Mouse (Mus musculus) embryo, embryonic 10 days (tissue): ENCODE data around the gene Calml4.
"Not testable (repeated sequence)": the region's sequence is repeated elsewhere in the genome, so short reads cannot be mapped to it uniquely, and the experiment has no call there.

Experiments
- DNase-seq: peaks from one replicate; pipeline ENCODE4 v3.0.0-alpha.2; 2015; ENCODE audit warnings: low spot score

Calml4 gene

DNA sequence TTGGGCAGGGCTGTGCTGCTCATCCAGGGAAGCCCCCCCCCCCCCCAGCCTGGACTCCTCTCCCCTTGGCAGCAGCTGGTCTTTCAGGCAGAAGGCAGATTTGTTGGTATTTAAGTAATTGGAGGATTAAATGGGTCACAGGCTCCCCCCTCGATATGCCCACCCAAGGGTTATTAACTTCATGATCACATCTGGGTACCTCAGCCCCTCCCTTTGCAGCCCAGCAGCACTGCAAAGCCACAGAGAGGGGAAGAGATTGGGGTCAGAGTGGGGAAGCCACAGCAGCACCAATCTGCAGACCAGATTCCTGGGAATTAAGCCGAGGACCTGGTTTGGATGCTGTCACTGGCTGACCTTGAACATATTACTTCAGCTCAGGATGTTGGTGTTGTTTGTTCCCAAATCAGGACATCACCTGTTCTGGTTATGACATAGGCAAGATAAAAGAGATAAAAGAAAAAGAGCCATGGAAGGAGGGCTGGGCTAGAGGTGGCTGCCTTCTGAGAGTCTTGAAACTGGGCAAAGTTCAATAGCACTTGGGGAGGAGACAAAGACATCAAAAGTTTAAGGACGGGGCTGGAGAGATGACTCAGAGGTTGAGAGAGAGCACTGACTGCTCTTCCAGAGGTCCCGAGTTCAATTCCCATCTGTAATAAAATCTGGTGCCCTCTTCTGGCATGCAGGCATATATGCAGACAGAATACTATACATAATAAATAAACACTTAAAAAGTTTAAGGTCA lies 22.0 kb upstream of the Calml4 start:
- DNase-seq = no peak

DNA sequence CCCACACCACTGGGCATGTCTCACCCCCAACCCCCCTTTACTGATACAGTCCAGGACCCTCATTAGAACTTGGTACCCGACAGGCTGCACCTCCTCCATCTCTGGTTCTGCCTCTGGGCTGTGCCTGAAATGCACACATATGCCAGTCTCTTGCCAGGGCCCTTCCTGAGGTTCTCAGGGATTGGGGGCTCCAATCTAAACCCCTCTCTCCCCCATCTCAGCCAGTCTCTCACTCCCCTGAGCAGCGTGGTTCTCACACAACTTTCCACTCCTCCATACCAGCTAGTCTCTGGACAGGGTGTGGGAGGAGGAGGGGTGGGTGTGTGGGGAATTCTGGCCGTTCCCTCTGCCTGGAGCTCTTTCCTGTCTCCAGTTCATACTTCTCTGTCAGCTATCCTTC lies 20.3 kb upstream of the Calml4 start:
- no peak for DNase-seq

GRCm38 (mm10) chr9:62838146-62838505 lies 19.8 kb upstream of the Calml4 start:
- DNase-seq = no peak

- peak; percentile 91 for DNase-seq
Measured at GRCm38 (mm10) chr9:62838506-62839171, 19.2 kb upstream of the Calml4 start, which contains the start of gene Cln6. Gene Cln6 (plus strand): TSS chr9:62838785.

DNA sequence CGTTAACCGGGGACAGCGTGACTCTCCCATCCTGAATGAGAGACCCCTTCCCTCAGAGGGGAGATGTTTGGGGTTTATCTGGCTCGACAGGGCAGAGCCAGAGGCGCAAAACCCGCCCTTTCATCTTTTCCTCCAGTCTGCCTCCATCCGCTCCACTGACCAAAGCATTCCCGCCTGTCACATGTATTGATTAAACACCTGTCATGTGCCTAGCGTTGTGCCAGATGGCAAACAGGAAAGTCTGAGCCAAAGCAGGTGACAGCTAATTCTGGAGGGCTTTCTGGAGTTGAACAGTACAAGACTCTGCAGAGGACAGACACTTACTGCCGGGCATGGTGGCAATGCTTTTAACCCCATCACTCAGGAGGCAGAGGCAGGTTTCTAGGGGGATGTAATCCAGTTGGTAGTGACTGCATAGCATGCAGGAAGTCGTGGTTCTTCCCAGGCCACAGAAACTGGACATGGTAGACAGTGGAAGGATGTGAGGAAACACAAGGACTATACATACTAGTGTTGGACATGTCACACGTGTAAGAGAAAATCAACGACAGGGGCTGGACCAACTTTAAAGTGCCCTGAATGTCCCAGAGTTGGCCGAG lies 18.6 kb upstream of the Calml4 start:
- DNase-seq = peak; percentile 75

DNA sequence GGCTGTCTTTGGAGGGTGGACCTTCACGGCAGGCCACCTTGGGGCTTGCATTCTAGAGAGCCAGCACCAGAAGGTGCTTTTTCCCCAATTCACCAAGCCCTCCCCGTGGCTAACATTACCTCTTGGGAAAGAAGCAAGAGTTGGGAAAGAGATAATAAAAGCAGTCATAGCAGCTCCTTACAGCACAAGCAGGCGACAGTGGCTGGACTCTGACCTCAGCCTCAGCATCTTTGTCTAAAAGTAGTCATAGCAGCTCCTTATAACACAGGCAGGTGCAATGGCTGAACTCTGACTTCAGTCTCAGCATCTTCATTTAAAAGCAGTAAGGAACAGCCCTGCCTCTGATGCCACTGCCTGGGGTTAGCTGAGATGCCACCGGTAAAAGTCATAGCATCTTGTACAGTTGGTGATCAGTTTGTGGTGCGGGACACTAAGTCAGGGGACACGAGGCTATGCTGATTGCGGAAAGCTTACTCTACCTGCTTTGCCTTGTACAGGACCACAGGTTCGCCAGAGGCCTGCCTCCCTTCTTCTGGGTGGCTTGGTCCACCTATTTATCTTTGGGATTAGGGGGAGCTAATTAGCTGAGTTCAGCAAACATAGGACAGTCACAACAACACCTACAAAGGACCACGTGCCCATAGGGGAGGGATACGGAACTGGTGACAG lies 14.4 kb upstream of the Calml4 start:
- DNase-seq = no peak

GRCm38 (mm10) chr9:62844461-62844860 lies 13.4 kb upstream of the Calml4 start:
- no peak for DNase-seq

DNA sequence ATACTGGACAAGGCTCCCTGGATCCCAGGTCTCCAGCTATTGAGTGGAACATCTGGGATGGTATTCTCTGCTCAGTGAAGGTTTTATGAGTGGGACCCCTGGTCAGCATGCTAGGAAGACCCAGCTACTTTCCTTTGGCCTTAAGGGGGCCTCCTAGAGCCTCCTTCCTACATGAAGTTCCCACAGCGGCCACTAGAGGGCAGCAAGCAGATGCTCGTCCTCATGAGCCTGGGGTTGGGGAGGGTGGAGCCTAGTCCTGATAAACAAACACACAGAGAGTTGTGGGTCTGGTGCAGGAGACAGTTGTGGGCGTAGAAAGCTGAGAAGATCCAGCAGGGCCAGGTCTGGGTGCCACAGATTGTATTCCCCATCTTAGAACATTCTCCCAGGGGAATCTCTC lies 10.2 kb upstream of the Calml4 start:
- DNase-seq = peak; percentile 92

DNA sequence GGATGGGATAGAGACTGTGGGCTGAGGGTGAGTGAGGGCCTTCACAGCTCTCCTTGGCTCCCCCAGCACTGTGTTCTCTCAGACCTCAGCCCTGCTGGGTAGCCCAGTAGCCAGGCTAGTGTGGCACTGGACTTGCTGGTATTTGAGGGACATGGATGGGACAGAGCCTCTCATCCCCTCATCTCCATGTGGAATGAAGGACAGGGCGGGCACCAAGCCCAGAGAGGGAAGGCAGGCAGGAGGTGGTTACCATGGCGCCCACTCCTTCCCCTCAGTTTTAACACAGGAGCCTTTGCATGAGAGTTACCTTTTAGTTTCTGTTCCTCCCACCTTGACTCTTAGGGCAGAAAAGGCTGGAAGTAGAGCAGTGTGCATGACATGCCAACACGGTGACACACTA lies 9.2 kb upstream of the Calml4 start:
- DNase-seq = no peak

- DNase-seq = no peak
Measured at GRCm38 (mm10) chr9:62851571-62851970, 6.3 kb upstream of the Calml4 start.

DNA sequence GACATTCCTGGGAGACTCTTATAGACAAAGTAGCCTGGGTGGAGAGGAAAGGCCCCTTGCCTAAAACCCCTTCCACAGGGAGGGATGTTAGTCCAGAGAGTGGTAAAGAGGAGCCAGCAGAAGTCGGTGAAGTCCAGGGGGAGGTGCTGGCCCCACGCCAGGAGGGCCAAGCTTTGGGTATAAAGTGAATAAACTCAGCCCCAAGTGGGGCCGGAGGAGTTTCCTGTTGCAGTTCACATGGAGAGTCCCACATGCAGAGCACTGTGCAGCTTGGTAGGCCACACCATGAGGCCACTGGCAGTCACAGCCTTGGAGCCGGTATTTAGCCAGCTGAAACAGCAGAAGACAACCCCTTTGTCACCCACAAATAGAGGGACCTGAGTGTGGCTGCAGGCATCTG lies 3.4 kb upstream of the Calml4 start:
- DNase-seq = no peak

DNA sequence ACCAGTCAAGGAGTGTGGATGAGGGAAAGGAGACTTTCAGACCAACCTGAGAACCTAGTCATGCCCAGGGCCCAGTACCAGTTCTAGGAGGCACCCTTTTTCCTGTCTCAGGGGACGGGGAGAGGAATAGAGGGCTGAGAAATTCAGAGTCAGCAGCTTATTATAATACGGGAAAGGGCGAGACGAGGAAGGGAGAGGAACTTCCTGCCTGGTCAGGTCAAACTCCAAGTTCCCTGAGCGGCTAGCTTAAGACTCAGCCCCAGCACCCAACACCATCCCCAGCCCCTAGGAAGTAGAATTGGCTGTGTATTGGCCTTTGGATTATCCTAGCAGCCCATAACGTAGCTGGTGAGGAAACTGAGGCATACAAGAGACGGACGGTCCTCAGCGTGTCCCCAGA lies 664 bp upstream of the Calml4 start:
- DNase-seq = no peak

DNA sequence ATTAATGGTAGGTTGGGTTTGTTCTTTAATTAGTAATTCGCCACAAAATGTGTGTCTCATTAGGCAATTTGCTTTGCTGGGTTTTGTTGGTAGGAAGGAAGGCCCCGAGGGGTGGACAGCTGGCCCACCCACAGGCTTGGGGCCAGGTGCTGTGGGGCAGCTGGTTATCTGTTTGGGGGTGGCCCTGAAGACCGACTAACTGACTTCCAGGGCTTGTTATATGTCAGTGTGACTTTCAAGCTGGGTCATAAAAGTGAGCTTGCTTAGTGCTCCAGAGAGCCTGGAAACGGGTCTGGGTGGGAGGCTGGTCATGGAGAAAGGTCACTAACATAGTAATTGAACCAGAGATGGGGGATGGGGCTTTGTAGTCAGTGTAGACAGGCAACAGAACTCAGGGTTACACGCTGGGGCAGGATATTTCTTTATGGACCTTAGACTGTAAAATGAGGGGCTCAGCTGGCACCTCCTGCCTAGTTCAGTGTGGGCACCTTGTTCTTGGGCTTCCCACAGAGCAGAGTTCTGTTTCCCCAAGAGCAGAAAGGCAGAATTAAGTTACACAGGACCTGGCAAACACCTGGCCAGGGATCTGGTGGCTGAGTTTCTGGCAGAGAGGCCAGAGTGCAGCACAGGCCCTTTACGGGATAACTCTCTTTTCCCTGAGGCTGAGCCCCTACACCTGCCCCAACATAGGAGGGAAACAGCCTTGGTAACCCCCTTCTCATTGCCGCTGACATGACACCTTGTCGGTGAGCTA lies 563 bp downstream of the Calml4 start:
- DNase-seq = peak; percentile 35

GRCm38 (mm10) chr9:62860102-62860501 lies 2.2 kb downstream of the Calml4 start:
- not testable (repeated sequence) for DNase-seq

DNA sequence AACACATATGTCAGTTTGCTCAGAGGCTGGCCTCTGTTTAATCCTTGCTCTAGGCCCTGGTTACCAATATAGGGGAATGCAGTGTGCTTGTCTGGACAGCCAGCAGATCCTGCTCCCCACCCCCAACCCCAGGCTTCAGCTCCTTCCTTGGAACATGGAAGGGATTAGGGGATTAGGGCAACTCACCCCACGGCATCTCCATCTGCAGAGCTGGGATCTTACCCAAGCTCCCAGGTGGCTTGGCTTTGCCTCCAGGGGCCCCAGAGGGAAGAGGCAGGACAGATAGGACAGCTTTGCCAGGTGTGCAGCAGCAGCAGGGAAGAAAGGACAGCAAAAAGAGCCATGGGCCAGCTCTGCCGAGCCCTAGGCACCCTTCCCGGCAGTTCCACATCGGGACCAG lies 3.0 kb downstream of the Calml4 start:
- DNase-seq = no peak

DNA sequence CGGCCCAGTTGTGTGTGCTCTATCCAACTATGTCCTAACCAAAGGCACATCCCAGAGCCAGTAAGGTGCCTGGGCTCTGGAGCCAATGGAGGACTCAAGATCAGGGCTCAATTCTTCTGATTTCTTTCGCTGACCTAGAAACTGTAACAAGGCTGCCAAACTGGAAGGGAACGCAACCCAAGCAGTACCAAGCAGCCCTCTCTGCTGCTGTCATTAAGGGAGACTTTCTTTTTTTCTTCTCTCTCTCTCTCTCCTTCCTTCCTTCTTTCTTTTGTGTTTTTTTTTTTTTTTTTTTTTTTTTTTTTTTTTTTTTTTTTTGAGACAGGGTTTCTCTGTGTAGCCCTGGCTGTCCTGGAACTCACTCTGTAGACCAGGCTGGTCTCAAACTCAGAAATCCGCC lies 11.4 kb downstream of the Calml4 start:
- DNase-seq = not testable (repeated sequence)

- no peak for DNase-seq
Measured at GRCm38 (mm10) chr9:62870728-62871127, 12.8 kb downstream of the Calml4 start.

DNA sequence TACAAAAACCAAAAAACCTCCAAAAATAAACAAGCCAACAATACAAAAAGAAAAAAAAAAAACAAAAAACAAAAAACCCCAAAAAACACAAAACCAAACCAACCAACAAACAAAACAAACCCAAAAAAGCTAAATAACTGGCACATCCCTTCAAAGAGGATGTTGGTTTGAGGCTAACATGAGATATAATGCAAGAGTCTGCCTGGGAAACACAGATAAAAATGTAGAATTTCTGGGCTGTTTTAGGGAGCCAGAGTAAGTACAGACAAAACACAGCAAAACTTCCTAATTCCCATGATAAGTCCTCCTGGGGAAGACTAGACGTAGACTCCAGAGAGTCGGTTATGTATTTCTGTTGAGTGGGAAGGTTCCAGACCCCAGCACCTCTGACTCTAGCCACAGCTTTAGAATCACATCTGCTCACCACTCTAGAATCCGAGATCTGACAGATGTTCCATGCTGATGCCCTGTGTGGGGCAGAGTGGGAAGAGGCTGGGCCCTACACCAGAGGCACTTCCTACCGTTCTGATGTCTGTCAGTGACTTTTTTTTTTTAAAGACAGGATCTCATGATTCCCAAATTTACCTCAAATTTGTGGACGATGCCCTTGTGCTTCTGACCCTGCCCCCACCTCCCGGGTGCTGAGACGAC lies 19.2 kb downstream of the Calml4 start:
- no peak for DNase-seq

GRCm38 (mm10) chr9:62877825-62878224 lies 19.9 kb downstream of the Calml4 start:
- DNase-seq = no peak

DNA sequence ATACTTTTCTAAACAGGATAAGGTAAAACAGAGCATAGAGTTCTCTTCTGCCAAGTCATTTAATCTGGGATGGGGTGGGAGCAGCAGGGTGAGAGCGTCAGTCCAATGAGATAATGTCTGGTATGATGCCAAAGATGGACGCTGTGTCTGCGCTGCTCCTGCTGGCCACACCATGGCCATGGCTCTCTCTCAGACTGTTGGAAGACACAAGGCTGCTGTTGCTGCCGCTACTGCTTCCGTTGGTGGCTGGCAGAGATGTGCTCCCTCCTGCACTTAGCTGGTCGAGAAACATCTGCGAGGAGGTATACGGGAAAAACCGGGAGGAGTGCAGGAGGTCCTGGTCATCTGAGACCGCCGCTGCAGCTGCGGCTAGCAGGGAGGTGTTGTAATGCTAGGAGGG lies 24.0 kb downstream of the Calml4 start:
- DNase-seq = no peak

- no peak for DNase-seq
Measured at GRCm38 (mm10) chr9:62894486-62894885, 36.6 kb downstream of the Calml4 start.

GRCm38 (mm10) chr9:62901736-62902135 lies 43.9 kb downstream of the Calml4 start:
- peak; percentile 31 for DNase-seq
